Mouse (Mus musculus) thymus, postnatal 0 days (tissue): Measurements from ENCODE around the gene Hormad2. TPM values are rescaled to one million over a fixed set of nuclear protein-coding genes. Genes with fewer than 3 reads are reported as not detected.

Experiments
- DNase-seq: peaks from one replicate; pipeline ENCODE4 v3.0.0-alpha.2; 2015; ENCODE audit warnings: low spot score
- polyA plus RNA-seq: library from polyadenylated mRNA; unstranded; fragments of >200 nt; fragmentation: Nextera tagmentation; extraction: Ambion mirVana; gene quantifications from 2 replicates; pipeline ENCODE4 v1.2.1, GENCODE M21; 2015

The Hormad2 gene
- polyA plus RNA-seq, 1 experiment from 2014 or later = 2.1 TPM

- no peak for DNase-seq
Measured at GRCm38 (mm10) chr11:4342027-4342426, 98.9 kb downstream of the Hormad2 start.

GRCm38 (mm10) chr11:4340109-4340779 lies 100.7 kb downstream of the Hormad2 start:
- no peak for DNase-seq

GRCm38 (mm10) chr11:4339275-4339674 lies 101.6 kb downstream of the Hormad2 start:
- no peak for DNase-seq

GRCm38 (mm10) chr11:4336693-4337283 lies 104.1 kb downstream of the Hormad2 start:
- no peak for DNase-seq

- no peak for DNase-seq
Measured at GRCm38 (mm10) chr11:4335810-4336692, 104.9 kb downstream of the Hormad2 start.

- DNase-seq = no peak
Measured at GRCm38 (mm10) chr11:4332961-4333360, 107.9 kb downstream of the Hormad2 start.

- DNase-seq = no peak
Measured at GRCm38 (mm10) chr11:4328188-4328587, 112.7 kb downstream of the Hormad2 start.

GRCm38 (mm10) chr11:4323481-4323880 lies 117.4 kb downstream of the Hormad2 start:
- no peak for DNase-seq

- no peak for DNase-seq
Measured at GRCm38 (mm10) chr11:4322943-4323342, 118.0 kb downstream of the Hormad2 start.

GRCm38 (mm10) chr11:4320876-4321275 lies 120.0 kb downstream of the Hormad2 start:
- DNase-seq = no peak

GRCm38 (mm10) chr11:4319212-4319955 lies 121.5 kb downstream of the Hormad2 start:
- no peak for DNase-seq

GRCm38 (mm10) chr11:4318011-4318410 lies 122.9 kb downstream of the Hormad2 start:
- no peak for DNase-seq

- no peak for DNase-seq
Measured at GRCm38 (mm10) chr11:4317287-4317686, 123.6 kb downstream of the Hormad2 start.

GRCm38 (mm10) chr11:4312180-4312579 lies 128.7 kb downstream of the Hormad2 start:
- no peak for DNase-seq

GRCm38 (mm10) chr11:4310324-4310723 lies 130.6 kb downstream of the Hormad2 start:
- no peak for DNase-seq

- no peak for DNase-seq
Measured at GRCm38 (mm10) chr11:4309613-4310012, 131.3 kb downstream of the Hormad2 start.

GRCm38 (mm10) chr11:4308514-4309450 lies 132.1 kb downstream of the Hormad2 start:
- no peak for DNase-seq

- no peak for DNase-seq
Measured at GRCm38 (mm10) chr11:4308060-4308513, 132.8 kb downstream of the Hormad2 start.

GRCm38 (mm10) chr11:4306086-4306485 lies 134.8 kb downstream of the Hormad2 start:
- DNase-seq = no peak

- DNase-seq = no peak
Measured at GRCm38 (mm10) chr11:4305090-4305489, 135.8 kb downstream of the Hormad2 start.
